Mouse (Mus musculus) ES-Bruce4 (cell line): Measurements from ENCODE around the gene Abat.
A peak's percentile ranks its signal among the peaks of the same experiment; 100 is the strongest.

Experiments
- CTCF ChIP-seq: IDR thresholded peaks from one replicate; pipeline ENCODE4 v1.8.1; 2011; ENCODE audit warnings: low read depth, low read length
- EP300 ChIP-seq: IDR thresholded peaks from 2 replicates; pipeline ENCODE4 v1.6.1; 2011; ENCODE audit warnings: low read depth, low read length; ENCODE audit not compliant: insufficient read depth
- POLR2A ChIP-seq: IDR thresholded peaks from one replicate; pipeline ENCODE4 v1.8.1; 2011; ENCODE audit warnings: low read length; ENCODE audit not compliant: insufficient read depth

DNA sequence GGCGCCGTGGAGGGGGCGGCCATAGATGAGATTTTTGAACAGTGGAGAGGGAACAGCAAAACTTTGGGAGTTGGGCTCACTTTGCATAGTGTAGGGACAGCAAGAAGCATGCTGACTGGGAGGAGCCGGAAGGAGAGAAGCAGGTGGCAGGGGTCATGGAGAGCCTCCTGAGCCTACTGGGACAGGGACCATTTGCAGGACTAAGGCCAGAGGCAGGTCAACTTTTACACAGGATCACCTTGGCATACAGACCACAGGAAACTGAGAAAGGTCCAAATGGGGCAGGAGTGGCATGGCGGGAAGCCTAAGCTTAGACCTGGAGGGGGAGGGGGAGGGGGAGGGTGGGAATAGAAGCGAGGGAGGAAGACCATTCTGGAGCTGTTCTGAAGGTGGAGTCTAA, 20.2 kb downstream of the Abat start:
- TF ChIP-seq CTCF (no peak), POLR2A (no peak), EP300 (peak; percentile 78; the same call in 1 of the 2 replicates)
